Mouse (Mus musculus): ENCODE measurements around the gene Eif3l. TPM values are rescaled to one million over a fixed set of nuclear protein-coding genes. Genes with fewer than 3 reads are reported as not detected.

Eif3l gene
- polyA plus RNA-seq, 1 experiment from 2014 or later = 242 TPM

GRCm38 (mm10) chr15:79074446-79074845 is 533 bp upstream of the Eif3l start:
- Histone ChIP-seq H3K27me3 (ENCODE audit: control insufficient read depth, insufficient read depth, low read length) (no peaks in the 10 kb centered on the region), H3K4me1 (ENCODE audit: control insufficient read depth, insufficient read depth, low read length) (peaks cover 7% of the 10 kb centered on the region), H3K9ac (ENCODE audit: low read length) (peak overlapping the region; percentile 87), H3K4me2 (peak overlapping the region; percentile 88), H3K36me3 (ENCODE audit: control insufficient read depth, insufficient read depth, low read length) (peaks cover 18% of the 10 kb centered on the region), H3K27ac (ENCODE audit: low read depth, low read length) (peak overlapping the region; percentile 55), H3K4me3 (ENCODE audit: low read depth, low read length) (peak overlapping the region; percentile 92), H3K9me3 (ENCODE audit: control insufficient read depth, low read length) (no peaks in the 10 kb centered on the region)
- WGBS = 40% methylated on average over 10 of the region's 10 CpGs
- ATAC-seq (ENCODE audit: low FRiP score) (0 out of 2 replicates have a peak, but pooled peaks have one; percentile 24), DNase-seq (ENCODE audit: low spot score, missing footprints) (no peak)

DNA sequence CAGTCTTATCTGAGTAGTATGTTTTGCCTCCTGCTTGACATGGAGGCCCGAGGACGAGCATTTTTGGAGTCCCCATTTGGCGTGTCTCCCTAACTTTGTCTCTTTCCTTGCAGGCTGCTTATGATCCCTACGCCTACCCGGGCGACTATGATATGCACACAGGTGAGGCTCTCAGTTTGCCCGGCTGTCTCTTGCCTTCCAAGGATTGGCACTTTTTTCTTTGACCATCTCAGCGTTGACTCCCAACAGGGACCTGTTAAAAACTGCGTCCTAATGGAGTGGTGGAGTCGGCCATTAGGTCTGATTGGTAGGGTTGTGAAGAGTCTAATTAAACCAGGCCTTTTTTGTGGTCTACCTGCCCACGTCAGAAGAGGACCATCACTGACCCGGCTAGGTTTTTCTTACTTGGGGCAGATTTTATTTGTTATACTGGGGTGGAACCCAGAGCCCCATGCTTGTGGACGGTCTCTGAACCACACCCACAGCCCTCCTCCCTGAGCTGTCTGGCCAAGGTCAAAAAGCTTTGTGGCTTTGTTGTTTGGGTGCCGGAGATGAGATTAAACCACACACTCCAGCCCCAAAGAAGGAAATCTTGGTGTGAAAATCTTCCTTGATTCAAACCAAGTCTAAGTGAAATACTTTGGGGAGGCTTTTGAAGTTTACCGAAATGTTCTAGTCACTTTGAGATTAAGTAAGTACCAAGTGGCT is 833 bp downstream of the Eif3l start:
- peak overlapping the region; percentile 88 for H3K4me2 ChIP-seq
- ATAC-seq (ENCODE audit: low FRiP score) (no peak), DNase-seq (ENCODE audit: low spot score, missing footprints) (no peak)
- peak overlapping the region; percentile 87 for H3K9ac ChIP-seq (ENCODE audit: low read length)
- no peaks in the 10 kb centered on the region for H3K27me3 ChIP-seq (ENCODE audit: control insufficient read depth, insufficient read depth, low read length)
- no peaks in the 10 kb centered on the region for H3K9me3 ChIP-seq (ENCODE audit: control insufficient read depth, low read length)
- no peak overlapping the region for H3K27ac ChIP-seq (ENCODE audit: low read depth, low read length)
- 41% methylated on average over 15 of the region's 15 CpGs for WGBS
- H3K4me1 ChIP-seq (ENCODE audit: control insufficient read depth, insufficient read depth, low read length) = peaks cover 7% of the 10 kb centered on the region
- H3K4me3 ChIP-seq (ENCODE audit: low read depth, low read length) = peak overlapping the region; percentile 92
- peaks cover 27% of the 10 kb centered on the region for H3K36me3 ChIP-seq (ENCODE audit: control insufficient read depth, insufficient read depth, low read length)

- H3K4me3 ChIP-seq (ENCODE audit: low read depth, low read length) = no peak overlapping the region
- no peak for ATAC-seq (ENCODE audit: low FRiP score)
- peaks cover 55% of the 10 kb centered on the region for H3K36me3 ChIP-seq (ENCODE audit: control insufficient read depth, insufficient read depth, low read length)
- peaks cover 7% of the 10 kb centered on the region for H3K4me1 ChIP-seq (ENCODE audit: control insufficient read depth, insufficient read depth, low read length)
- no peak overlapping the region for H3K9ac ChIP-seq (ENCODE audit: low read length)
- no peak overlapping the region for H3K4me2 ChIP-seq
- no peaks in the 10 kb centered on the region for H3K9me3 ChIP-seq (ENCODE audit: control insufficient read depth, low read length)
- no peak overlapping the region for H3K27ac ChIP-seq (ENCODE audit: low read depth, low read length)
- DNase-seq (ENCODE audit: low spot score, missing footprints) = peak; percentile 60
- WGBS = 97% methylated on average over 7 of the region's 7 CpGs
- H3K27me3 ChIP-seq (ENCODE audit: control insufficient read depth, insufficient read depth, low read length) = no peaks in the 10 kb centered on the region
These were observed 4.6 kb downstream of the Eif3l start for GRCm38 (mm10) chr15:79079567-79079966.

DNA sequence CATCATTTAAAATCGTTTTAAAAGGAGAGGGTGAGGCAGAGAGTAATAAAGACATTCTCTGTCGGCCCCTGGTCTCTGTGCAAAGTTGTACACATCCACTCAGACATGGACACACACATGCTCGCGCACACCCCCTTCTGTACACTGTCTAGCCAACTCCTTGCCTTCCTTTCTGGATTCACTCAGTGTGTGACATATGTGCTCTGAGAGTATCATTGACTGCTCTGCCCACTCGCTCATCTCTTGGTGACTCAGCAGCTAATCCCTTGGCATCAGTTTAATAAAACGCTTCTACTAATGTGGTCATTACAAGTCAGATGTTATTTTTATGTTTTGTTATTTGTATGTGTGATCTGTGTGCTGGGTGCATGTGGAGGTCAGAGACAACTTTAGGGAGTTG is 17.3 kb downstream of the Eif3l start:
- no peaks in the 10 kb centered on the region for H3K27me3 ChIP-seq (ENCODE audit: control insufficient read depth, insufficient read depth, low read length)
- no peak overlapping the region for H3K9ac ChIP-seq (ENCODE audit: low read length)
- peaks cover 36% of the 10 kb centered on the region for H3K36me3 ChIP-seq (ENCODE audit: control insufficient read depth, insufficient read depth, low read length)
- no peak for DNase-seq (ENCODE audit: low spot score, missing footprints)
- no peak for ATAC-seq (ENCODE audit: low FRiP score)
- H3K4me3 ChIP-seq (ENCODE audit: low read depth, low read length) = no peak overlapping the region
- H3K27ac ChIP-seq (ENCODE audit: low read depth, low read length) = no peak overlapping the region
- no peak overlapping the region for H3K4me2 ChIP-seq
- no peaks in the 10 kb centered on the region for H3K4me1 ChIP-seq (ENCODE audit: control insufficient read depth, insufficient read depth, low read length)
- no peaks in the 10 kb centered on the region for H3K9me3 ChIP-seq (ENCODE audit: control insufficient read depth, low read length)
- WGBS = 95% methylated on average over 6 of the region's 6 CpGs

DNA sequence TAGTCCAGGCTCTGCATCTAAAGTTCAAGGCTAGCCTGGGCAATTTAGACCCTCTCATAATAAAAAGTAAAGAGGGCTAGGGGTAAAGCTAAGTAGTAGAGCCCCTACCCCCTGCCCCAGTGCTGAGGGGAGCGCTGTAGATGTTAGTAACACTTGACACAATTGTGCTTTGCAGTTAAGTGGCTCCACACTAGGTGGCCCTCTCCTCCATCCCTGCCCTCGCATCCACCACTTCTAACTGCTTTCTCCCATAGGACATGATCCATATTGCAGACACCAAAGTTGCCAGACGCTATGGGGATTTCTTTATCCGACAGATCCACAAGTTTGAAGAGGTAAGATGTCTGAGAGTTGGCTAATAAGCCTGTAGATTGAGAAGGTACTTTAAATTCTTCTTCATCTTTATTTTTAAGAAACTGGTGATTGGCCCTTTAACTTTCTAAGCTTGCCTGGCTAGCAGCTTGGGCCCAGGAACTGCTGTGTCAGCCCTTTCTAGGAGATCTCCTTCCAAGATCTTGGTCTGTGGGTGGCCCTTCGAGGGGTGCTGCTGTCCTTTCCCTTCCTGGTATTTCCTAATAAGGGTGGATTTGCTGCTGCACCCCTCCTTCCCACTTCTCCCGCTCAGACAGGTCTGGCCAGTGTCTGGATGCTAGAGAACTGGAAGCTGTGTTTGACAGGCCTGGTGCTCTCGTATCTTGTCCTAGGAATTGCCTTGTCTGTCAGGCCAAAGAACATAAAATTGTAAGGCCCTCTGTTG is 18.3 kb downstream of the Eif3l start:
- Histone ChIP-seq H3K27me3 (ENCODE audit: control insufficient read depth, insufficient read depth, low read length) (no peaks in the 10 kb centered on the region), H3K36me3 (ENCODE audit: control insufficient read depth, insufficient read depth, low read length) (peaks cover 31% of the 10 kb centered on the region), H3K9ac (ENCODE audit: low read length) (no peak overlapping the region), H3K4me2 (no peak overlapping the region), H3K9me3 (ENCODE audit: control insufficient read depth, low read length) (no peaks in the 10 kb centered on the region), H3K4me3 (ENCODE audit: low read depth, low read length) (no peak overlapping the region), H3K4me1 (ENCODE audit: control insufficient read depth, insufficient read depth, low read length) (no peaks in the 10 kb centered on the region), H3K27ac (ENCODE audit: low read depth, low read length) (no peak overlapping the region)
- DNase-seq (ENCODE audit: low spot score, missing footprints) = peak; percentile 14
- WGBS = 78% methylated on average over 7 of the region's 7 CpGs
- no peak for ATAC-seq (ENCODE audit: low FRiP score)

GRCm38 (mm10) chr15:79095483-79095882 is 20.5 kb downstream of the Eif3l start:
- H3K27me3 ChIP-seq (ENCODE audit: control insufficient read depth, insufficient read depth, low read length) = no peaks in the 10 kb centered on the region
- WGBS = 89% methylated on average over 5 of the region's 5 CpGs
- H3K4me2 ChIP-seq = no peak overlapping the region
- no peaks in the 10 kb centered on the region for H3K9me3 ChIP-seq (ENCODE audit: control insufficient read depth, low read length)
- H3K4me1 ChIP-seq (ENCODE audit: control insufficient read depth, insufficient read depth, low read length) = no peaks in the 10 kb centered on the region
- no peak overlapping the region for H3K4me3 ChIP-seq (ENCODE audit: low read depth, low read length)
- ATAC-seq (ENCODE audit: low FRiP score) (no peak), DNase-seq (ENCODE audit: low spot score, missing footprints) (no peak)
- peaks cover 22% of the 10 kb centered on the region; the same call in 1 of the 2 replicates for H3K36me3 ChIP-seq (ENCODE audit: control insufficient read depth, insufficient read depth, low read length)
- no peak overlapping the region for H3K27ac ChIP-seq (ENCODE audit: low read depth, low read length)
- no peak overlapping the region for H3K9ac ChIP-seq (ENCODE audit: low read length)

DNA sequence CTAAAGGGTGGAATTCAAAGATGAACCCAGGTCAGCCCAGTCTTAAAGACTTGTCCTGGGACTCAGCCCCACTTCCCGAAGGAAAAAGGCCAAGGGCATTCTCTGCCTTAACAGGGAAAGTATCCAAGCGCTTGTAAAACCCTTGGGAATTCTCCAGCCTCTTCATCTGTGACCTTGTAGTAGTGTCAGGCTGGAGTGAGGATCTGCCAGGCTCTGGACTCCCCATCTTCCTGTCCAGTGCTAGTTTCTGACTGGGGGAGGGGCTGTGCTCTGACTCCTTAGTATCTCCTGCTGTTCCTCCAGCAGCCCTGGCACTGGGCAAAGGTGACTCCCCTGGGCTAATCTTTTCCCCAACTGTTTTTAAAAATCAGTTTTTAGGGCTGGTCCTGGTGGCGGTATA is 21.6 kb downstream of the Eif3l start:
- Histone ChIP-seq H3K27me3 (ENCODE audit: control insufficient read depth, insufficient read depth, low read length) (no peaks in the 10 kb centered on the region), H3K9me3 (ENCODE audit: control insufficient read depth, low read length) (no peaks in the 10 kb centered on the region), H3K36me3 (ENCODE audit: control insufficient read depth, insufficient read depth, low read length) (peaks cover 16% of the 10 kb centered on the region; the same call in 1 of the 2 replicates), H3K27ac (ENCODE audit: low read depth, low read length) (no peak overlapping the region), H3K4me3 (ENCODE audit: low read depth, low read length) (no peak overlapping the region), H3K4me2 (no peak overlapping the region), H3K4me1 (ENCODE audit: control insufficient read depth, insufficient read depth, low read length) (no peaks in the 10 kb centered on the region), H3K9ac (ENCODE audit: low read length) (no peak overlapping the region)
- DNase-seq (ENCODE audit: low spot score, missing footprints) (no peak), ATAC-seq (ENCODE audit: low FRiP score) (no peak)
- 75% methylated on average over 3 of the region's 3 CpGs for WGBS

GRCm38 (mm10) chr15:79097135-79097534 is 22.2 kb downstream of the Eif3l start:
- no peaks in the 10 kb centered on the region for H3K4me1 ChIP-seq (ENCODE audit: control insufficient read depth, insufficient read depth, low read length)
- no peak overlapping the region for H3K4me3 ChIP-seq (ENCODE audit: low read depth, low read length)
- H3K9ac ChIP-seq (ENCODE audit: low read length) = no peak overlapping the region
- whole genome bisulfite sequencing = 45% methylated on average over 2 of the region's 2 CpGs
- no peaks in the 10 kb centered on the region for H3K9me3 ChIP-seq (ENCODE audit: control insufficient read depth, low read length)
- peaks cover 15% of the 10 kb centered on the region; the same call in 1 of the 2 replicates for H3K36me3 ChIP-seq (ENCODE audit: control insufficient read depth, insufficient read depth, low read length)
- ATAC-seq (ENCODE audit: low FRiP score) (no peak), DNase-seq (ENCODE audit: low spot score, missing footprints) (no peak)
- no peak overlapping the region for H3K27ac ChIP-seq (ENCODE audit: low read depth, low read length)
- no peak overlapping the region for H3K4me2 ChIP-seq
- no peaks in the 10 kb centered on the region for H3K27me3 ChIP-seq (ENCODE audit: control insufficient read depth, insufficient read depth, low read length)

GRCm38 (mm10) chr15:79097611-79098025 is 22.6 kb downstream of the Eif3l start:
- no peak overlapping the region for H3K4me2 ChIP-seq
- WGBS = 65% methylated on average over 6 of the region's 6 CpGs
- H3K27ac ChIP-seq (ENCODE audit: low read depth, low read length) = no peak overlapping the region
- no peaks in the 10 kb centered on the region for H3K9me3 ChIP-seq (ENCODE audit: control insufficient read depth, low read length)
- no peaks in the 10 kb centered on the region for H3K27me3 ChIP-seq (ENCODE audit: control insufficient read depth, insufficient read depth, low read length)
- no peaks in the 10 kb centered on the region for H3K4me1 ChIP-seq (ENCODE audit: control insufficient read depth, insufficient read depth, low read length)
- H3K36me3 ChIP-seq (ENCODE audit: control insufficient read depth, insufficient read depth, low read length) = peaks cover 12% of the 10 kb centered on the region; the same call in 1 of the 2 replicates
- H3K4me3 ChIP-seq (ENCODE audit: low read depth, low read length) = no peak overlapping the region
- DNase-seq (ENCODE audit: low spot score, missing footprints) = no peak
- ATAC-seq (ENCODE audit: low FRiP score) = no peak
- H3K9ac ChIP-seq (ENCODE audit: low read length) = no peak overlapping the region

Data from midbrain, embryonic 11.5 days (tissue).